Mouse (Mus musculus) thymus, postnatal 4 days (tissue): ENCODE results near the gene Slc2a8.

Experiments
- DNase-seq: peaks from one replicate; pipeline ENCODE4 v3.0.0; 2021

Gene Slc2a8

GRCm38 (mm10) chr2:32928235-32928946 lies 53.5 kb downstream of the Slc2a8 start:
- DNase-seq: peak; percentile 87

- no peak for DNase-seq
These were observed 54.2 kb downstream of the Slc2a8 start for GRCm38 (mm10) chr2:32927624-32928234.

GRCm38 (mm10) chr2:32926330-32927075 lies 55.4 kb downstream of the Slc2a8 start:
- DNase-seq: peak; percentile 59

DNA sequence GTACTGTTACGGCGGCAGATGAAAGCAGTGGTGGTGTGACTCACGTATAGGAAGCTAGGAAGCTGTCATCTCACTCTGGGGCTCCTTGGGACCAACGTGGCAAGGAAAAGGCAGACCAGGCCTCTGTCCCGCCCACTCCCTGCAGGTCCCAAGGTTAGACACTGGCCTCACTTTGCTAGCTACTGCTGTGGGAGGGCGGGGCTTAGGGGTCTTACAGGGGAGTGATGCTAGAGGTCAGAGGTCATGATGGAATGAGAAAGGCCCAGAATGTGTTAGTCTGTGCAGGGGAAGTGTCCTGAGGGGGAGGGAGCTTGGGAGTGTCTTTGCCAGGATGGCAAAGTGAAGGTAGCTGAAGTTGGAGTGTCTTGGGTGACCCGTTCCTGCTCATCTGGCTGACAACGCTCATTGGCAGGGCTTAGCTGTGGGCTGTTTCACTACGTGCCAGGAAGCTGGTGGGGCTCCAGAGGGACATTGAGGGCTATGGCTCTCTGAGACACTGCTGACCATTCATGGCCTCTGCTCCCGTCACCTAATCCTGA lies 57.5 kb downstream of the Slc2a8 start:
- peak; percentile 27 for DNase-seq

GRCm38 (mm10) chr2:32923551-32924250 lies 58.2 kb downstream of the Slc2a8 start:
- peak; percentile 14 for DNase-seq
